Mouse (Mus musculus) left cerebral cortex, postnatal 4 days (tissue): ENCODE measurements around the gene Camsap2. TPM values are rescaled to one million over a fixed set of nuclear protein-coding genes. Genes with fewer than 3 reads are reported as not detected.

Source experiments
- DNase-seq: peaks from one replicate; pipeline ENCODE4 v3.0.0-alpha.2; 2022
- intact Hi-C: fragments of 180-260 bp; cut with DNase I; formaldehyde crosslinking; loops from one replicate; pipeline ENCODE4 v1.15.1; 2025
- total RNA-seq, 2 experiments: library from RNA; stranded (reverse); gene quantifications; 2 replicates each; pipeline ENCODE4 v1.2.3; 2021

The Camsap2 gene
- total RNA-seq, 2 experiments from 2014 or later = 153 to 159 TPM

GRCm38 (mm10) chr1:136260635-136261238, 85.2 kb downstream of the Camsap2 start, which contains the start of gene Gpr25:
Gpr25 (minus strand) TSS chr1:136260873.
- intact Hi-C loops = loop anchor here (10.0 kb wide), 1 partner anchor 86 kb away; no protein-coding TSS in a partner anchor
- DNase-seq = no peak

GRCm38 (mm10) chr1:136259893-136260634, 85.8 kb downstream of the Camsap2 start:
- DNase-seq = peak; percentile 70
- intact Hi-C loops = loop anchor here (10.0 kb wide), 1 partner anchor 85 kb away; no protein-coding TSS in a partner anchor

DNA sequence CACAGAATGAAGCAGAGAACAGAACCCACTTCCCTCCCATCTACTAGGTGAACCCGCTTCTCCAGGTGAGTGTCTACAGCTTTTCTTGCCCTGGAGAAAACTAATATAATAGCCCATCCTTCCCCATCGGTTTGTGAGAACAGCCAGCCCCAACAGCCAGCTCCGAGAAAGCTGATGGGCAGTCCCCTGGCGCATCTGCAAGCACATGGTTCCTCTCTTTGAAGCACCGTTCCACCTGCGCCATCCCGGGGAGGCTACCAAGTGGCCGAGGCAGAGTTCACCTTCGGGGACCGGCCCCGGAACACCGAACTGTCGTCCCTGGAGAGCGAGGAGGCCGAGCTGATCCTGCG, 86.4 kb downstream of the Camsap2 start:
- intact Hi-C loops = no loop called here
- DNase-seq = no peak

DNA sequence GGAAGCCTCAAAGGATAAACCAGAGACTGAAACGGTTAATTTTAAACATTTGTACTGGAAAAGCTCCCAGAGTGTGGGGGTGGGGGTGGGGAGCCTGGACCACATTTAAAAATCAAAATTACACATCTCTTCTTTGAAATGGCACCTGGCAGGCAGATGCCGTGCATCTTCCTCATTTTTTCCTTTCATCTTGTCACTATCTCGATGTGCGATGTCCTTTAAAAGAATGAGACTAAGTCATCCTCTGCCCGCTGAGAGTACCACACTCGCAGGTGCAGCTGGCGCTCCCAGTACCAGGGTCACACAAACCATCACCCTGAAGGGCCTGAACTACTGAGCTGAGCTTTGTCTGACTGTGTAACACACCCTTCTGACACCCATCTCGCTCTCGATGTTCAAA, 87.4 kb downstream of the Camsap2 start:
- intact Hi-C loops = no loop called here
- DNase-seq = no peak

- intact Hi-C loops = no loop called here
- no peak for DNase-seq
Measured at GRCm38 (mm10) chr1:136255657-136256056, 90.2 kb downstream of the Camsap2 start.

DNA sequence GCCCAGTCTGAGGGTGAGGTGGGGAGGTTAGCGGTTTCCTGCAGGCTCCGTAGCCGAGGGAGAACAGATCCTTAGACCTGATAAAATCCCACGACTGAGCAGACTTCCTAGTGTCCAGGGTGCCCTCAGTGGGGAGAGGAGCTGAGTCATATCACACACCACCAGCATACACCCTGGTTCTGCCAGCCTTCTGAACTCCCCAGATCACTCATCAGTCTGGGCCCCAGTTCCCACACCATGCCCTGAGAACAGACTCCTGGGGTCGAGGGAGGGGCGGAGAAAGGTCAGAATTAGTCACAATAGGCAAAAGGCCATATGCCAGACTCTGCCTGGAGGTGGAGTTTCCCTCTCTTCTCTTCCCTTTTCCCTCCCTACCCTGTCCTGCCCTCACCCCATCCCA, 90.7 kb downstream of the Camsap2 start:
- intact Hi-C loops = no loop called here
- DNase-seq = no peak

DNA sequence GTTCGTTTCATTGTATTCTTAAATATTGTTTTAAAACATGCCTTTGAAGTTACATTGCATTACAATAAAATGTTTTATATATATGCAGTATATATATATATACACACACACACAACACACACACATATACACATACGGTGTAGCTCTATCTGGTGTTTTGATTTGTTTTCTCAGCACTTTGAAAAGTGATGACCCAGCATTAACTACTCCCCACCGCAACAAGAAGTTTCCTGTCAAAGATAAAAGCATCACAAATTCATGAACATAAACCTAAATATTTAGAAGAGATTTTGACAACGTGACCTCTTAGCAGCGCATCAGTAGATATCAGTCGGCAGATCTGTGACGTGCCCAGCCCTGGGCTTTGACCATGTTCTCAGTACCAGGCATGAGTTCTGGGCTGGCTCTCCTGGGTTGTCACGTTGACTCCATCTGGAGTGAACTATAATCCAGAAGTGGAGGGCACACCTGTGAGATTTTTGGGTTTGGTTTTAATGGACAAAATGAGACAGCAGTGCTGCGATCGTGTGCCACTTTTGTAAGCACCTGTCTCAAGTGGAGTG, 91.3 kb downstream of the Camsap2 start:
- intact Hi-C loops = no loop called here
- no peak for DNase-seq

DNA sequence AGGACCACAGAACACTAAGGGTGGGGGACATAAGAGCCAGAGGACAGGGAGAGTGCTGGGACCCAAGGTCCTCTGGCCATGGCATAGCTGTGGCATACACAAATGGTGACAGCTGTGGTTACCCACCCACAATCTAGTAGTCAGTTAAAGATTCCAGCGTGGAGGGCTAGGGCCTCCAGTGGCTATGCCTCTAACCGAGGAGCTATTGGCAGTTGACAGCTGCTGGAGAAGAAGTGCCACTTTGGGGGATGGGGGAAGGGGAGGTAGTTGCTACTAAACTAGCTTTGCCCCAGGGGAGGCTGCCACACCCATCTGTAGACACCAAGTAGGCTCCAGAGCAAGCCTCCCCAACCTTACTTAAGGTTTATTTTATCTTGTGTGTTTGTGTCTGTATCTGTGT, 92.4 kb downstream of the Camsap2 start:
- intact Hi-C loops = no loop called here
- DNase-seq = no peak

DNA sequence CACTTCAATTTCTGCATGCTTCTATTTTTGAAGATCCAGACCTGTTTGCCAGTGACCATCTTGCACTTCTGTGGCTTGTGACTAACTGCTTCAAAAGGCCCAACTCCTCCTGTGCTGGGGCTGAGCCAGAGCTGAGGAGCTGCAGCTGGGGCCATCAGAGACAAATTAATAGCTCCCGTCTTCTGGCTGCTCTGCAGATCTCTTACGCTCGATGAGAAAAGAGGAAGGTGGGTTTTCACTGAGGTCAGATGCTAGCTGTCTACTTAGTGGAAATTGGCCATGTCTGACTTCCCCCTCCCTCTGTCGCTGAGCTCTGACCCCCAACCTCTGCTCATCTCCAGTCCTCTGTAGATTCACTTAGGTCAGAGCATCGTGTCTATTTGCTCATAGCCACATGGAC, 96.2 kb downstream of the Camsap2 start:
- DNase-seq = peak; percentile 51
- intact Hi-C loops = no loop called here

- DNase-seq = no peak
- intact Hi-C loops = no loop called here
Measured at GRCm38 (mm10) chr1:136247393-136247792, 98.5 kb downstream of the Camsap2 start.

- DNase-seq = no peak
- intact Hi-C loops = no loop called here
Measured at GRCm38 (mm10) chr1:136244469-136244868, 101.4 kb downstream of the Camsap2 start.

- intact Hi-C loops = no loop called here
- no peak for DNase-seq
Measured at GRCm38 (mm10) chr1:136241801-136242200, 104.1 kb downstream of the Camsap2 start.

GRCm38 (mm10) chr1:136238495-136238894, 107.4 kb downstream of the Camsap2 start:
- DNase-seq = no peak
- intact Hi-C loops = no loop called here

GRCm38 (mm10) chr1:136234595-136235092, 111.3 kb downstream of the Camsap2 start:
- intact Hi-C loops = no loop called here
- DNase-seq = no peak

DNA sequence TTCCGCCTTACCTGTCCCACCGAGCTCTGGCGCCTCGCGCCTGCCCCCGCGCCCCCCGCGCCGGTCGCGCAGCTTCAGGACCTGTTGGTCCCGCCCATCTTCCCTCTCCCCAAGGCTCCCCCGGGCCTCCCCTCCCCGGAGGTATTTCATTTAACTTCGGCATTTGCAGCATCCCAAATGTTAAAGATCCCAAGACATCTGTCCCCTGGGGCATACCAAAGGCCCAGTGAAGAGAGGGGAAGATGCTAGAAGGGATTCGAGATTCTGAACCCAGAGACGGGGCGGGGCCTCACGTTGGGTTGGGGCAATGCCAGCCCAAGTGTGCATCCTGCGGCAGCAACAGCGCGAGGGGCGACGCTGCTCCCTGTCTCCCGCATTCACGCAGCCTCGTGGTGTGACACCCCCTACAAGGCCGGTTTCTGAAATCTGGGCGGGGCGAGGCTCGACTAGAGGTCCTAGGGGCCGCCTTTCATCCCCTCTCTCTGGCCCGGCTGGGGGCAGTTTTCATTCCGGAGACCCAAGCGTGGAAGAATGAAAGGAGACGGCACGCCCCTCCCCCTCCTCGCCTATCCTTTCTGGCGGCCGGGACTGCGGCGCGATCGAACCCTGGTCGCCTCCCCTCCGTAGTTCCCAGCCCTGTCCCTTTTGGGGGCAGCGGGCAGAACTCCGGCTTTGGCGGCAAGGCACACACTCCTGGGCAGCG, 111.9 kb downstream of the Camsap2 start, which contains the start of gene Inava:
Gene Inava, minus strand, starts transcription at position 373 of the 703 bp plus-strand sequence.
- peak; percentile 74 for DNase-seq
- intact Hi-C loops = no loop called here

GRCm38 (mm10) chr1:136232986-136233790, 112.7 kb downstream of the Camsap2 start:
- DNase-seq = peak; percentile 29
- intact Hi-C loops = no loop called here

- no peak for DNase-seq
- intact Hi-C loops = no loop called here
Measured at GRCm38 (mm10) chr1:136232285-136232926, 113.5 kb downstream of the Camsap2 start.

- intact Hi-C loops = no loop called here
- no peak for DNase-seq
Measured at GRCm38 (mm10) chr1:136231596-136231995, 114.3 kb downstream of the Camsap2 start.

GRCm38 (mm10) chr1:136230201-136230600, 115.7 kb downstream of the Camsap2 start:
- intact Hi-C loops = no loop called here
- no peak for DNase-seq

DNA sequence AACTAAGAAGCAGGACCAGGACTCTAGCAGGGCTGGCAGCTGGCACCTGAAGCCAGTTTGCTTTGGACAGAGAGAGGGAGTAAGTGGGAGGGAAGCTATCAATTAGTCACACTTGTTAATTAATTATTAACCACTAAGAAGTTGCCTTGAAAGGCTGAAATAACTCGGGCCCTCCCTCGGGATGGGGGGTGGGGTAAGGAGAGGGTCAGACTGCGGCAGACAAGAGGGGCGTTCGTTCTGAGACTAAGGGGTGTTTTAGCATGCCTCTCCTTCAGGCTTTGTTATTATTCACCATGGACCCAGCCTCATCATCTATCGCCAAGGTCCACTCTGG, 116.9 kb downstream of the Camsap2 start:
- intact Hi-C loops = no loop called here

More for the DNA sequence above, 116.9 kb downstream of the Camsap2 start:
- DNase-seq = peak; percentile 30
